Mouse (Mus musculus) left cerebral cortex, adult 2 months (tissue): ENCODE data around the gene Bcl7a. TPM values are rescaled to one million over a fixed set of nuclear protein-coding genes. Genes with fewer than 3 reads are reported as not detected.

ENCODE experiments used
- DNase-seq, 2 experiments: peaks; one replicate each; pipeline ENCODE4 v3.0.0; 2021 to 2022; ENCODE audit warnings: low spot score in 2 of 2, mixed read lengths in 1 of 2; ENCODE audit errors: extremely low spot score in 1 of 2
- H3K27ac ChIP-seq: fragments of 200-600 bp; 2 replicates; pipeline ENCODE4 v1.8.1; 2022
- H3K4me3 ChIP-seq: fragments of 200-600 bp; 2 replicates; pipeline ENCODE4 v1.8.1; 2022
- CTCF ChIP-seq: fragments of 200-600 bp; IDR thresholded peaks from 2 replicates; pipeline ENCODE4 v1.8.1; 2022; ENCODE audit warnings: antibody characterized with exemption, mild to moderate bottlenecking, moderate library complexity
- intact Hi-C: fragments of 180-260 bp; cut with DNase I; formaldehyde crosslinking; loops from one replicate; pipeline ENCODE4 v1.15.1; 2025
- total RNA-seq, 2 experiments: library from RNA; stranded (reverse); gene quantifications; 2 replicates each; pipeline ENCODE4 v1.2.3; 2021

The Bcl7a gene
- total RNA-seq, 2 experiments from 2014 or later, result 65.4 to 68.2 TPM

DNA sequence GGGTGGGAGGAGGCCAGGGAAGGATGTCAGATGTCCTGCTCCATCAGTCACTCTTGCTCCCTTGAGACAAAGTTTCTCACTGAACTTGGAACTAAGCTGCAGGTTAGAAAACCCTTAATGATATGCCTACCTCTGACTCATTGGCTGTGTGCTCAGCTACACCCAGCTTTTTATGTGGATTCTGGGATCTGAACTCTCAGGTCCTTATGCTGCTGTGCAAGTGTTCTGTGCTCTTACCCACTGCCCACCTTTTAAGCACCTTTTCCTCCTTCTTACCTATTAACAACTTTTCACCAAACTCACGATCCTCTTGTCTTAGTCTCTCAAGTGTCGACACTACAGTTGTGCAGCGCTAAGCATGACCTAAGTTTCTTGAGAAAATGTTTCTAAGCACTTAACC is 60.8 kb downstream of the Bcl7a start:
- intact Hi-C loops, result no loop called here
- H3K4me3 ChIP-seq, result no peak overlapping the region
- DNase-seq, result no peak
- H3K27ac ChIP-seq, result no peak overlapping the region
- no peak for TF ChIP-seq CTCF

GRCm38 (mm10) chr5:123406952-123407351 is 63.3 kb downstream of the Bcl7a start:
- Histone ChIP-seq H3K27ac (no peak overlapping the region), H3K4me3 (no peak overlapping the region)
- intact Hi-C loops, result no loop called here
- no peak for DNase-seq
- no peak for TF ChIP-seq CTCF

GRCm38 (mm10) chr5:123408176-123408575 is 64.5 kb downstream of the Bcl7a start:
- DNase-seq, result no peak
- TF ChIP-seq CTCF, result no peak
- Histone ChIP-seq H3K27ac (no peak overlapping the region), H3K4me3 (no peak overlapping the region)
- intact Hi-C loops, result no loop called here

GRCm38 (mm10) chr5:123412193-123412592 is 68.6 kb downstream of the Bcl7a start:
- H3K4me3 ChIP-seq, result no peak overlapping the region
- TF ChIP-seq CTCF, result no peak
- intact Hi-C loops, result no loop called here
- no peak overlapping the region for H3K27ac ChIP-seq
- DNase-seq, result no peak

GRCm38 (mm10) chr5:123413866-123414363 is 70.3 kb downstream of the Bcl7a start:
- intact Hi-C loops, result no loop called here
- no peak for DNase-seq
- no peak for TF ChIP-seq CTCF

DNA sequence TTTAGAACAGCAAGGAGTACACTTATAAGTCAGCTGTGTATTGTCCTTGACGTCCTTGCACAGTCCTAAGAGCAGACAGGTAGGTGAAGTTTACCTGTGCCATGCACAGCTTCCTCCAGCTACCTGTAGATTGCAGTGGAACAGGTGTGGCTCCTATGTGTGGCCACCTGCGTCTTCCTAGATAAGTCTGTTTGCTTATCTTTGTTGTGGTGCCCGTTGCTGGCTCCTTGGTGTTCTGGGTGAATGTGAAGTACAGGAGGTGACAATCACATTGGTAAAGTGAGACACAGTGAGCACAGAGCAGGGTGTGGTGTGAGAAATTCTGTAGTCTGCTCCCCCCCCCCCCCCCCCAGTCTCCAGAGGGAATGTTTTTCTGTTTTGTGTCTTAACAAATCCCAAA is 72.5 kb downstream of the Bcl7a start:
- no peak for DNase-seq
- intact Hi-C loops, result no loop called here
- Histone ChIP-seq H3K4me3 (no peak overlapping the region), H3K27ac (no peak overlapping the region)
- no peak for TF ChIP-seq CTCF

More at GRCm38 (mm10) chr5:123413866-123414363, 70.3 kb downstream of the Bcl7a start:
- no peak overlapping the region for H3K4me3 ChIP-seq
- H3K27ac ChIP-seq, result no peak overlapping the region

GRCm38 (mm10) chr5:123416566-123417518 is 73.2 kb downstream of the Bcl7a start:
- intact Hi-C loops, result no loop called here

GRCm38 (mm10) chr5:123423885-123424284 is 80.3 kb downstream of the Bcl7a start:
- Histone ChIP-seq H3K4me3 (no peak overlapping the region), H3K27ac (no peak overlapping the region)
- DNase-seq, result no peak
- intact Hi-C loops, result no loop called here
- TF ChIP-seq CTCF, result no peak

More at GRCm38 (mm10) chr5:123416566-123417518, 73.2 kb downstream of the Bcl7a start:
- no peak for DNase-seq
- no peak overlapping the region for H3K4me3 ChIP-seq
- peak overlapping the region; percentile 59 for H3K27ac ChIP-seq
- TF ChIP-seq CTCF, result no peak

Other genes starting within 250 kb of the Bcl7a start
- gene Rhof, start 211.1 kb upstream of the Bcl7a start, total RNA-seq, result 10 to 100 TPM; 48.5 to 48.9 TPM
- gene Setd1b, start 201.6 kb upstream of the Bcl7a start, total RNA-seq, result 10 to 100 TPM; 32.4 to 42.2 TPM
- 10 to 100 TPM; 23.4 to 24.9 TPM for gene Psmd9, start 174.4 kb upstream of the Bcl7a start, total RNA-seq
- gene Hpd, start 161.1 kb upstream of the Bcl7a start, total RNA-seq, result not detected
- 1 to 10 TPM; 6.0 to 6.2 TPM for gene Wdr66, start 91.7 kb upstream of the Bcl7a start, total RNA-seq
- gene Mlxip, start 51.0 kb downstream of the Bcl7a start, total RNA-seq, result 10 to 100 TPM; 20.5 to 20.8 TPM
- gene Lrrc43, start 145.5 kb downstream of the Bcl7a start, total RNA-seq, result under 1 TPM; 0.49 to 0.61 TPM
- gene Il31, start 145.7 kb downstream of the Bcl7a start, total RNA-seq, result not detected
- 1 to 10 TPM in 1 of 2 experiments, under 1 TPM in 1; 0.95 to 1.1 TPM for gene B3gnt4, start 166.6 kb downstream of the Bcl7a start, total RNA-seq
- gene Diablo, start 180.3 kb downstream of the Bcl7a start, total RNA-seq, result 10 to 100 TPM; 27.9 to 29.0 TPM
- gene Gm49027, start 181.7 kb downstream of the Bcl7a start, total RNA-seq, result 1 to 10 TPM; 7.0 to 7.7 TPM
- 100 to 1,000 TPM in 1 of 2 experiments, 10 to 100 TPM in 1; 87.3 to 105 TPM for gene Vps33a, start 229.2 kb downstream of the Bcl7a start, total RNA-seq